Mouse (Mus musculus) layer of hippocampus, postnatal 10 days (tissue): ENCODE data around the gene Lcn8. TPM values are rescaled to one million over a fixed set of nuclear protein-coding genes. Genes with fewer than 3 reads are reported as not detected.
"Not testable (repeated sequence)": the region's sequence is repeated elsewhere in the genome, so short reads cannot be mapped to it uniquely, and the experiment has no call there.

Experiments
- DNase-seq, 2 experiments: peaks; one replicate each; pipeline ENCODE4 v3.0.0; 2021; ENCODE audit warnings: low spot score in 2 of 2
- total RNA-seq, 2 experiments: library from RNA; stranded (reverse); gene quantifications; 2 replicates each; pipeline ENCODE4 v1.2.3; 2021

Gene Lcn8
- total RNA-seq, 2 experiments from 2014 or later = not detected

GRCm38 (mm10) chr2:25664125-25664524 is 11.2 kb downstream of the Lcn8 start:
- no peak for DNase-seq

DNA sequence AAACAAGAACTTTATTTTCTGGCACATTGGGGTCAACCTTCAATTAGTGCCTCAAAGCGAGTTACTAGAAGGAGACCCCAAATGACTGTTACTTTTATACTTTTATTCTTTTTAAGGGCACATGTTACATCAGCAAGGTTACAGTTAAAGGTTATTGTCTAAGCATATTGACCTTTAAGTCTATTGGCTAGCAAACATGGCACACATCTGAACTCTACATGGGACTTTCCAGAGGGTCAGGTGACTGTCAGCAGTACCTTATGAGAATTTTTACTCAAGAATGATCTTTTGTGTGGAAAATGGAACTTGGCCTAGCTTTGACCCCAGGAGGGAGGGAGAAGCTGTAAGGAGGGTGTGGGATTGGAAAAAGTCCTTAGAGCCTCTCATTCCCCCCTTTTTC is 13.6 kb downstream of the Lcn8 start:
- DNase-seq = no peak

GRCm38 (mm10) chr2:25676486-25676885 is 23.6 kb downstream of the Lcn8 start, which contains the start of gene Lcn6:
TSS of gene Lcn6 (plus strand) at chr2:25676786.
- DNase-seq = no peak

DNA sequence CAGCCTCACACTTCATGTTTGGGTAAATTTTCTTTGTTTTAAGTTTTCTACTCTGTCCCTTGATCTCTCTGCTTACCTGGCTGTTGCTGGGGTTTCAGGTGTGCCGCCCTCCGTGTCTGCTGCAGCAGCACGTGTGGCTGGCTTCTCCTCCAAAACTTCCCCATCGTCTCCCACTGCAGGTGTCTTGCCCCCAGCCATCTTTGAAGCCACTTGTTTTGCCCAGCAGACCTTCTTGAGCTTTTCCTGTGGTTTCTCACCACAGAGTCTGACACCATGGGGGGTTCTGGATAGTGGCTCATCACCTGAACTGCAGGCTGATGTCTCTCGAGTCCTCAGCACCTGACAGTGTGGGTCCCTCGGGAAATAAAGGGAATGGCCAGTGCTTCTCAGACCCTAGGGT is 26.6 kb downstream of the Lcn8 start:
- DNase-seq = no peak

DNA sequence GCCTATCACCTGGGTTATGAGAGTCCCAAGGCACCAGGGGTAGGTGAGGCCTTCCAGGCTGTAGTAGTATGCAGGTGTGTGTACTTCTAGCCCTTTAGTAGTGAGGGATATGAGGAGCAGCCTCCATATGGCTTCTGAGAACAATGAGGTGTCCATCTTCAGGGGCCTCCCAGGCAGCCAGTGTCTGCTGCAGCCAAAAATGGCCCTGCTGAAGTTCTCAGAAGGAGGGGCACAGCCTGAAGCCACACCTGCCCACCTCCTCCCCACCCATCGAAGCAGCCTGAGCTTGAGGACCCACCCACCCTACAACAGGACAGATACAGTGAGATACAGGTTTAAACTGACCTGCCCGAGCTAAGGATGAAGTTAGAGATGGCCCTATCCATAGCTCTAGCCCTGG is 29.5 kb downstream of the Lcn8 start, which contains the start of gene Lcn10:
TSS of gene Lcn10 (plus strand) at position 301 of the 400 bp plus-strand sequence.
- DNase-seq = no peak

GRCm38 (mm10) chr2:25686941-25687340 is 34.0 kb downstream of the Lcn8 start:
- DNase-seq = no peak

- DNase-seq = peak; percentile 69 to 75
Measured at GRCm38 (mm10) chr2:25694605-25695004, 41.7 kb downstream of the Lcn8 start.

- DNase-seq = peak in 1 of 2 experiments; percentile 3
Measured at GRCm38 (mm10) chr2:25696951-25697350, 44.0 kb downstream of the Lcn8 start.

- no peak for DNase-seq
Measured at GRCm38 (mm10) chr2:25698696-25699095, 45.8 kb downstream of the Lcn8 start.

DNA sequence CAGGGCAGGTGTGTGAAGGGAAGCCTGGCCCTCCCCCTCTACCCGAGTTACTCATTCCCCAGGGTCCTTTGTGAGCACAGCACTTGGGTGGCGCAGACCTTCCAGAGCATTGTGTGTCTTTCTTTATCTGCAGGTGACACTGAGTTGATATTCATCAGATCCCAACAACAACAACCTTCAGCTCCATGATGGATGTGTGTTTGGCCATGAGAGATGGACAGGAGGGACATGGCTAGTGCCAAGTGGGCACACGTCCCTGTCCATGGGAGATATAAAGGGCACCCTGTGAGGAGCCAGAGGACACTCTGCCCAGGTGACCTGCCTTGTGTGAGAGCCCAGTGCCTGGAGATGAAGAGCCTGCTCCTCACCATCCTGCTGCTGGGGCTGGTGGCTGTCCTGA is 46.8 kb downstream of the Lcn8 start, which contains the start of gene Obp2a:
TSS of gene Obp2a (plus strand) at position 301 of the 400 bp plus-strand sequence.
- DNase-seq = not testable (repeated sequence)

GRCm38 (mm10) chr2:25701001-25701400 is 48.1 kb downstream of the Lcn8 start:
- no peak for DNase-seq

DNA sequence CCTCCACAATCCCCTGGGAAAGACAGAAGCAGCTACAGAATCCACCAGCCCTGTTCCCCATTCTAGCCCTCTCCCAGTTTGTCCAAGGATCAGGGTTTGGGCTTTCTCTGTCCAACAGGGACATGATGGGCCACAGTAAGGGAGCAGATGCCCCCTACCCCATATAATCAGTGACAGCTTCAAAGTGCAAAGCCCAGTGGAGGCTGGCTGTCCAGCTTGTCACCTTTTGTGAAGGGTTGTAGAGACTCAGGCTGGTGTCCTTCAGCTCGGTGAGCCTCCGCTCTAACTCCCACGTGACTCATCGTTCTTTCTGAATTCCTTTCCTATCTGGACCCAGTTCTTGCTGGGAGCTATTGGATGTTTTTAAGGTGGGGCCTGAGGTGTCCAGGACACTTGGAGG is 50.8 kb downstream of the Lcn8 start:
- peak in 1 of 2 experiments; percentile 5 for DNase-seq

Other genes with a start within 250 kb of the Lcn8 start
- under 1 TPM; 0.33 to 0.78 TPM for gene Fut7, start 229.9 kb upstream of the Lcn8 start, total RNA-seq
- gene Abca2, start 224.4 kb upstream of the Lcn8 start, total RNA-seq = 100 to 1,000 TPM; 107 to 118 TPM
- under 1 TPM in 1 of 2 experiments, not detected in 1; 0.60 TPM for gene Clic3, start 196.3 kb upstream of the Lcn8 start, total RNA-seq
- gene Paxx, start 192.0 kb upstream of the Lcn8 start, total RNA-seq = 10 to 100 TPM; 56.1 to 68.6 TPM
- 100 to 1,000 TPM; 257 to 743 TPM for gene Ptgds, start 183.1 kb upstream of the Lcn8 start, total RNA-seq
- not detected for gene Lcn12, start 159.2 kb upstream of the Lcn8 start, total RNA-seq
- gene Fbxw5, start 152.4 kb upstream of the Lcn8 start, total RNA-seq = 100 to 1,000 TPM; 132 to 140 TPM
- gene C8g, start 151.4 kb upstream of the Lcn8 start, total RNA-seq = 1 to 10 TPM; 1.5 to 1.9 TPM
- gene Traf2, start 106.2 kb upstream of the Lcn8 start, total RNA-seq = 10 to 100 TPM in 1 of 2 experiments, 1 to 10 TPM in 1; 9.0 to 10.5 TPM
- 100 to 1,000 TPM; 232 to 242 TPM for gene Edf1, start 95.3 kb upstream of the Lcn8 start, total RNA-seq
- 1 to 10 TPM; 1.0 to 5.4 TPM for gene Mamdc4, start 78.3 kb upstream of the Lcn8 start, total RNA-seq
- gene Phpt1, start 77.9 kb upstream of the Lcn8 start, total RNA-seq = 10 to 100 TPM; 94.5 to 99.8 TPM
- 10 to 100 TPM; 82.7 to 84.8 TPM for gene Ajm1, start 71.4 kb upstream of the Lcn8 start, total RNA-seq
- 10 to 100 TPM; 84.7 to 96.9 TPM for gene Rabl6, start 44.6 kb upstream of the Lcn8 start, total RNA-seq
- not detected for gene Ccdc183, start 35.4 kb upstream of the Lcn8 start, total RNA-seq
- 10 to 100 TPM; 19.9 to 21.1 TPM for gene Tmem141, start 31.1 kb upstream of the Lcn8 start, total RNA-seq
- 1 to 10 TPM; 1.1 to 1.4 TPM for gene Fcna, start 25.1 kb upstream of the Lcn8 start, total RNA-seq
- gene Lcn5, start 4.8 kb downstream of the Lcn8 start, total RNA-seq = not detected
- not detected for gene Lcn6, start 23.7 kb downstream of the Lcn8 start, total RNA-seq
- gene Lcn10, start 29.6 kb downstream of the Lcn8 start, total RNA-seq = not detected
- not detected for gene Obp2a, start 46.9 kb downstream of the Lcn8 start, total RNA-seq
- 10 to 100 TPM; 91.7 to 98.0 TPM for gene Bmyc, start 53.6 kb downstream of the Lcn8 start, total RNA-seq
- not detected for gene Obp2b, start 83.9 kb downstream of the Lcn8 start, total RNA-seq
- not detected for gene Lcn3, start 112.4 kb downstream of the Lcn8 start, total RNA-seq
- not detected for gene Lcn11, start 123.9 kb downstream of the Lcn8 start, total RNA-seq
- gene Gm13539, start 129.1 kb downstream of the Lcn8 start, total RNA-seq = not detected
- gene Glt6d1, start 162.7 kb downstream of the Lcn8 start, total RNA-seq = not detected
- gene Lcn9, start 170.0 kb downstream of the Lcn8 start, total RNA-seq = not detected
- gene Sohlh1, start 194.1 kb downstream of the Lcn8 start, total RNA-seq = not detected
- 10 to 100 TPM; 57.3 to 59.7 TPM for gene Kcnt1, start 210.6 kb downstream of the Lcn8 start, total RNA-seq